Mouse (Mus musculus) heart, postnatal 0 days (tissue): Measurements from ENCODE around the gene Rab10.

Source experiments
- CTCF ChIP-seq: IDR thresholded peaks from 2 replicates; pipeline ENCODE4 v1.5.1; 2016; ENCODE audit warnings: antibody characterized with exemption, control low read depth, low read depth
- EP300 ChIP-seq: IDR thresholded peaks from 2 replicates; pipeline ENCODE4 v1.6.1; 2016; ENCODE audit warnings: antibody characterized with exemption, low read depth

DNA sequence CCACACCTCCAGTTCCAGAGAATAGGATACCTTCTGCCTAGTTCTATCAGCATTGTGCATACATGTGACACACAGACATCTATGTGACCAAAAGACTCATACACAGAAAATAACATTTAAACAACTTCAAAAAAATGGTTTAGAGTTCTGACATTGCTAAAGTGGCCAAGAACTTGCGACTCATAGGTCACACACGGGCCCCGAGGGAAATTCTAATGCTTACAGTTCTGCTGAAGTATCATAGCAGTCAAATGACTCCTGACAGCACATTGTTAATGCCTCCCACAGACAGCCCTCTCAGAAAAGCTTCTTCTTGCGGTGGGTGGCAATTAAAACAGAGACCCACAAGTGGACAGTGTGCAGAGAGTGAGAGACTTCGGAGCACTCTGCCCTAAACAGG lies 35.3 kb upstream of the Rab10 start:
- TF ChIP-seq EP300 (no peak), CTCF (no peak)
